Mouse (Mus musculus) left cerebral cortex, adult 2 months (tissue): ENCODE measurements around the gene Klf13. TPM values are rescaled to one million over a fixed set of nuclear protein-coding genes. Genes with fewer than 3 reads are reported as not detected.

Experiments
- DNase-seq, 2 experiments: peaks; one replicate each; pipeline ENCODE4 v3.0.0; 2021 to 2022; ENCODE audit warnings: low spot score in 2 of 2, mixed read lengths in 1 of 2; ENCODE audit errors: extremely low spot score in 1 of 2
- H3K27ac ChIP-seq: fragments of 200-600 bp; 2 replicates; pipeline ENCODE4 v1.8.1; 2022
- H3K4me3 ChIP-seq: fragments of 200-600 bp; 2 replicates; pipeline ENCODE4 v1.8.1; 2022
- CTCF ChIP-seq: fragments of 200-600 bp; IDR thresholded peaks from 2 replicates; pipeline ENCODE4 v1.8.1; 2022; ENCODE audit warnings: antibody characterized with exemption, mild to moderate bottlenecking, moderate library complexity
- intact Hi-C: fragments of 180-260 bp; cut with DNase I; formaldehyde crosslinking; loops from one replicate; pipeline ENCODE4 v1.15.1; 2025
- total RNA-seq, 2 experiments: library from RNA; stranded (reverse); gene quantifications; 2 replicates each; pipeline ENCODE4 v1.2.3; 2021

The Klf13 gene
- total RNA-seq, 2 experiments from 2014 or later = 179 to 199 TPM

GRCm38 (mm10) chr7:63910912-63911311 lies 27.8 kb downstream of the Klf13 start:
- Histone ChIP-seq H3K4me3 (no peak overlapping the region), H3K27ac (peak overlapping the region; percentile 81)
- TF ChIP-seq CTCF = peak; percentile 10
- DNase-seq = no peak
- intact Hi-C loops = no loop called here

- no peak for TF ChIP-seq CTCF
- Histone ChIP-seq H3K27ac (peak overlapping the region; percentile 81), H3K4me3 (no peak overlapping the region)
- intact Hi-C loops = no loop called here
- no peak for DNase-seq
Measured at GRCm38 (mm10) chr7:63910225-63910624, 28.5 kb downstream of the Klf13 start.

- no peak for DNase-seq
- TF ChIP-seq CTCF = no peak
- intact Hi-C loops = no loop called here
- Histone ChIP-seq H3K4me3 (no peak overlapping the region), H3K27ac (peak overlapping the region; percentile 80)
Measured at GRCm38 (mm10) chr7:63908496-63909285, 30.0 kb downstream of the Klf13 start.

- Histone ChIP-seq H3K27ac (peak overlapping the region; percentile 80), H3K4me3 (no peak overlapping the region)
- intact Hi-C loops = no loop called here
- DNase-seq = no peak
- TF ChIP-seq CTCF = no peak
Measured at GRCm38 (mm10) chr7:63907778-63908495, 30.8 kb downstream of the Klf13 start.

- intact Hi-C loops = no loop called here
- H3K27ac ChIP-seq = peak overlapping the region; percentile 34
- no peak for TF ChIP-seq CTCF
- no peak overlapping the region for H3K4me3 ChIP-seq
- DNase-seq = no peak
Measured at GRCm38 (mm10) chr7:63905642-63906041, 33.1 kb downstream of the Klf13 start.

- Histone ChIP-seq H3K27ac (no peak overlapping the region; the same call in 1 of the 2 replicates), H3K4me3 (no peak overlapping the region)
- TF ChIP-seq CTCF = no peak
- no peak for DNase-seq
- intact Hi-C loops = no loop called here
Measured at GRCm38 (mm10) chr7:63905190-63905589, 33.5 kb downstream of the Klf13 start.

- TF ChIP-seq CTCF = no peak
- Histone ChIP-seq H3K27ac (peak overlapping the region; percentile 67), H3K4me3 (no peak overlapping the region)
- no peak for DNase-seq
- intact Hi-C loops = no loop called here
Measured at GRCm38 (mm10) chr7:63903635-63904380, 34.9 kb downstream of the Klf13 start.

- H3K27ac ChIP-seq = peak overlapping the region; percentile 63
- no peak for TF ChIP-seq CTCF
- DNase-seq = no peak
- no peak overlapping the region for H3K4me3 ChIP-seq
- intact Hi-C loops = no loop called here
Measured at GRCm38 (mm10) chr7:63902604-63903210, 36.0 kb downstream of the Klf13 start.

GRCm38 (mm10) chr7:63901942-63902341 lies 36.8 kb downstream of the Klf13 start:
- intact Hi-C loops = no loop called here
- TF ChIP-seq CTCF = no peak
- Histone ChIP-seq H3K27ac (peak overlapping the region; percentile 81), H3K4me3 (no peak overlapping the region)
- no peak for DNase-seq

- peak overlapping the region; percentile 81 for H3K27ac ChIP-seq
- TF ChIP-seq CTCF = no peak
- no peak for DNase-seq
- intact Hi-C loops = no loop called here
- no peak overlapping the region for H3K4me3 ChIP-seq
Measured at GRCm38 (mm10) chr7:63901346-63901745, 37.4 kb downstream of the Klf13 start.

GRCm38 (mm10) chr7:63900411-63900810 lies 38.3 kb downstream of the Klf13 start:
- TF ChIP-seq CTCF = no peak
- intact Hi-C loops = no loop called here

GRCm38 (mm10) chr7:63899925-63900324 lies 38.8 kb downstream of the Klf13 start:
- Histone ChIP-seq H3K4me3 (no peak overlapping the region), H3K27ac (peak overlapping the region; percentile 81; the same call in 1 of the 2 replicates)
- no peak for TF ChIP-seq CTCF
- intact Hi-C loops = no loop called here
- DNase-seq = no peak

More at GRCm38 (mm10) chr7:63900411-63900810, 38.3 kb downstream of the Klf13 start:
- no peak for DNase-seq
- H3K4me3 ChIP-seq = no peak overlapping the region
- peak overlapping the region; percentile 81 for H3K27ac ChIP-seq
